Mouse (Mus musculus) megakaryocyte, embryonic 14.5 days (primary cell): ENCODE data around the gene Peli1.

ENCODE experiments used
- FLI1 ChIP-seq: IDR thresholded peaks from 2 replicates; pipeline ENCODE4 v1.6.1; 2012; ENCODE audit warnings: low read length, inconsistent platforms, mixed read lengths
- GATA1 ChIP-seq: IDR thresholded peaks from 3 replicates; pipeline ENCODE4 v1.6.1; 2012; ENCODE audit warnings: mixed read lengths, low read length, inconsistent platforms, borderline replicate concordance

GRCm38 (mm10) chr11:21092621-21093020 is 1.5 kb downstream of the Peli1 start:
- TF ChIP-seq FLI1, result no peak
- TF ChIP-seq GATA1, result no peak
